Comparison of ENCODE assay signal across 27 mouse cellular contexts in the genomic region with DNA sequence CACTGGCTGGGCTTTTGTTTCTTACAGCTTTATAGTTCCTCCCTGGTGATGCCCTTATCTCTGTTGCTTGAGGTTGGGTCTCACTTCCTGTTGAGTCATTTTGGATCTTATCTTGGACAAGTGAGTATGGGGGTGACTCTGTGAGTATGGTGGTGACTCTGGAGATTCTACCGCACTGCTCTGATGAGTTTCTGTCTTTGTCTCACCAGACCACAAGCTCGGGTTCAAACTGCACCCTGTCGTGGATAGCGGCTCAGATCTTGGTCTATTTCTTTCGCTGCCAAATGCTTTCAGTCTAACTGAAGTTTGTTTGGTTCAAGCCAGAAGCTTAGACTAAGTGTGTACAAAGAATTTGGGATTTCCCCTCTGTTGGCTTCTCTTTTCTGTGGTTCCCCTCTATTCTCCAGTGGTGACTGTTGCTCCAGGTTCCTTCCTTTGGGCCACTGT. TPM values are rescaled to one million over a fixed set of nuclear protein-coding genes. Genes with fewer than 3 reads are reported as not detected.
DNase-seq lines count a peak whose midpoint lies in the region; ATAC-seq and TF ChIP-seq lines count a peak whose summit lies in the region.
"Had no signal": no experiment of that assay in that cellular context is flagged by ENCODE, and none has a peak within 500 bp of the region (broad histone marks: within the 10 kb centered on the region; RNA-seq: fewer than 3 reads in every experiment).

No protein-coding gene starts in this region.

- peak overlapping the region; percentile 21; the same call in 1 of the 2 replicates for H3K27ac ChIP-seq in testis, adult 2 months (ENCODE audit: control insufficient read depth, insufficient read depth, low read depth, low read length)
- H3K27ac ChIP-seq in MEL (ENCODE audit: control insufficient read depth, low read depth, low read length) = peak overlapping the region; percentile 88
- H3K27ac ChIP-seq: embryonic facial prominence, embryonic 10.5 days; forebrain, embryonic 15.5 days; hindbrain, embryonic 14.5 days; liver, embryonic 13.5 days; neural tube, embryonic 12.5 days had no signal

- no peak for TF ChIP-seq POLR2A in testis, adult 2 months (IDR thresholded peaks at IDR 0.05; ENCODE audit: control insufficient read depth, low read depth, low read length)
- TF ChIP-seq POLR2A in MEL (IDR thresholded peaks at IDR 0.05; ENCODE audit: control insufficient read depth in 1 of 2, insufficient read depth in 1 of 2, low read depth in 1 of 2, low read length in 2 of 2, poor library complexity in 1 of 2) = no peak

- TF ChIP-seq EP300 in MEL (IDR thresholded peaks at IDR 0.05; ENCODE audit: low read depth in 1 of 2, low read length in 2 of 2) = peak; percentile 91 to 97

- no peak for TF ChIP-seq CTCF in testis, adult 2 months (IDR thresholded peaks at IDR 0.05; ENCODE audit: control insufficient read depth, insufficient read depth, insufficient replicate concordance, low read depth, low read length)
- no peak for TF ChIP-seq CTCF in MEL (IDR thresholded peaks at IDR 0.05 in 2 of 3, conservative IDR thresholded peaks at IDR 0.05 in 1 of 3; ENCODE audit: control insufficient read depth in 1 of 3, insufficient read depth in 1 of 3, low read depth in 2 of 3, low read length in 3 of 3, poor library complexity in 1 of 3, severe bottlenecking in 1 of 3)

- H3K4me3 ChIP-seq in testis, adult 2 months (ENCODE audit: control insufficient read depth, low read depth, low read length) = no peak overlapping the region
- peak overlapping the region; percentile 27 to 46 for H3K4me3 ChIP-seq in MEL (ENCODE audit: control insufficient read depth in 1 of 2, insufficient read depth in 1 of 2, low read depth in 2 of 2, low read length in 2 of 2)
- H3K4me3 ChIP-seq: embryonic facial prominence, embryonic 10.5 days; erythroblast, embryonic 14.5 days; forebrain, embryonic 15.5 days; liver, embryonic 13.5 days; neural tube, embryonic 12.5 days had no signal

- no peaks in the 10 kb centered on the region for H3K27me3 ChIP-seq in testis, adult 2 months (ENCODE audit: control insufficient read depth, insufficient read depth, low read length)
- H3K27me3 ChIP-seq in MEL (ENCODE audit: control insufficient read depth in 1 of 2, insufficient read depth in 2 of 2, low read length in 2 of 2) = no peaks in the 10 kb centered on the region
- H3K27me3 ChIP-seq: forebrain, embryonic 15.5 days; liver, embryonic 13.5 days; neural tube, embryonic 12.5 days had no signal

- no peaks in the 10 kb centered on the region for H3K9me3 ChIP-seq in MEL (replicated peaks; ENCODE audit: insufficient read depth, low read length)
- H3K9me3 ChIP-seq: embryonic facial prominence, embryonic 10.5 days; forebrain, embryonic 15.5 days; liver, embryonic 13.5 days; neural tube, embryonic 12.5 days had no signal

- H3K36me3 ChIP-seq in testis, adult 2 months (ENCODE audit: control insufficient read depth, insufficient read depth, low read length) = no peaks in the 10 kb centered on the region
- H3K36me3 ChIP-seq in MEL (ENCODE audit: control insufficient read depth in 1 of 2, insufficient read depth in 2 of 2, low read length in 2 of 2) = peaks cover 0 to 14% of the 10 kb centered on the region in 2 experiments; a peak in 2 of 4 replicates
- H3K36me3 ChIP-seq: embryonic facial prominence, embryonic 10.5 days; forebrain, embryonic 15.5 days; liver, embryonic 13.5 days; neural tube, embryonic 12.5 days had no signal

- peak overlapping the region; percentile 50 for H3K9ac ChIP-seq in MEL (ENCODE audit: control insufficient read depth, low read depth, low read length, poor library complexity, severe bottlenecking)
- H3K9ac ChIP-seq: forebrain, embryonic 15.5 days; hindbrain, embryonic 14.5 days; liver, embryonic 13.5 days; neural tube, embryonic 12.5 days had no signal

- DNase-seq in testis, postnatal 14 days (ENCODE audit: low spot score) = no peak
- DNase-seq in MEL (ENCODE audit: low read depth, low spot score) = peak; percentile 82
- peak; percentile 71 to 82 for DNase-seq in natural killer cell, adult 2 months (ENCODE audit: low spot score in 2 of 2)
- no peak for DNase-seq in lung, postnatal 14 days
- no peak for DNase-seq in cerebellum, postnatal 25 days
- no peak for DNase-seq in gastrocnemius, postnatal 4 days (ENCODE audit: low spot score in 2 of 2)
- DNase-seq: cerebellum, postnatal 14 days; heart, adult 18-20 months; kidney, adult 2 months; kidney, postnatal 14 days; liver, embryonic 13.5 days; right cerebral cortex, postnatal 25 days had no signal

- no peaks in the 10 kb centered on the region for H3K4me1 ChIP-seq in testis, adult 2 months (ENCODE audit: control insufficient read depth, insufficient read depth, low read length)
- peaks cover 8 to 18% of the 10 kb centered on the region in 2 experiments for H3K4me1 ChIP-seq in MEL (ENCODE audit: control insufficient read depth in 1 of 2, insufficient read depth in 2 of 2, low read length in 2 of 2)
- H3K4me1 ChIP-seq: embryonic facial prominence, embryonic 10.5 days; forebrain, embryonic 15.5 days; liver, embryonic 13.5 days; neural tube, embryonic 12.5 days had no signal

- no peak for TF ChIP-seq RAD21 in MEL (IDR thresholded peaks at IDR 0.05; ENCODE audit: low read depth, low read length)

- H3K79me2 ChIP-seq in MEL (ENCODE audit: control insufficient read depth, insufficient read depth, low read length, poor library complexity) = no peaks in the 10 kb centered on the region

- peak; percentile 58 to 93 for ATAC-seq in hematopoietic stem cell, adult 5-6 weeks (replicated peaks in 1 of 2; ENCODE audit: insufficient read depth in 1 of 2, low FRiP score in 2 of 2, low TSS enrichment in 1 of 2, low read depth in 1 of 2, poor library complexity in 2 of 2, severe bottlenecking in 2 of 2)
- ATAC-seq: forebrain, embryonic 15.5 days; midbrain, embryonic 16.5 days had no signal

TF ChIP-seq in MEL, 35 proteins besides CTCF, POLR2A, EP300 and RAD21:
- 0 out of 2 replicates have a peak, but pooled peaks have one; percentile 50 for TF ChIP-seq HCFC1 (IDR thresholded peaks at IDR 0.05; ENCODE audit: low read depth, low read length)
- 0 out of 2 replicates have a peak, but pooled peaks have one; percentile 15 for TF ChIP-seq ELF1 (IDR thresholded peaks at IDR 0.05; ENCODE audit: low read depth, low read length)
- TF ChIP-seq ETS1 (IDR thresholded peaks at IDR 0.05; ENCODE audit: low read depth, low read length) = peak; percentile 90
- no peak for TF ChIP-seq MXI1 (IDR thresholded peaks at IDR 0.05; ENCODE audit: low read depth, low read length)
- TF ChIP-seq GATA1 (IDR thresholded peaks at IDR 0.05; ENCODE audit: low read depth, low read length) = peak; percentile 99
- peak; percentile 88; the same call in 1 of the 2 replicates for TF ChIP-seq UBTF (IDR thresholded peaks at IDR 0.05; ENCODE audit: borderline replicate concordance, insufficient read depth, low read depth, low read length)
- TF ChIP-seq MAX (IDR thresholded peaks at IDR 0.05; ENCODE audit: low read length) = no peak
- TF ChIP-seq TBP (IDR thresholded peaks at IDR 0.05; ENCODE audit: low read depth, low read length) = peak; percentile 96
- peak; percentile 11; the same call in 1 of the 2 replicates for TF ChIP-seq MAFK (IDR thresholded peaks at IDR 0.05; ENCODE audit: borderline replicate concordance, low read depth, low read length)
- TF ChIP-seq TCF12 (IDR thresholded peaks at IDR 0.05; ENCODE audit: low read depth, low read length) = peak; percentile 80
- TF ChIP-seq MAZ (IDR thresholded peaks at IDR 0.05; ENCODE audit: low read depth, low read length) = peak; percentile 80; the same call in 1 of the 2 replicates
- TF ChIP-seq NELFE (IDR thresholded peaks at IDR 0.05; ENCODE audit: low read depth, low read length) = no peak
- no peak for TF ChIP-seq USF1 (IDR thresholded peaks at IDR 0.05; ENCODE audit: low read depth, low read length)
- peak; percentile 82 for TF ChIP-seq RCOR1 (IDR thresholded peaks at IDR 0.05; ENCODE audit: low read depth, low read length)
- TF ChIP-seq MYC (IDR thresholded peaks at IDR 0.05; ENCODE audit: low read depth, low read length) = no peak
- TF ChIP-seq JUND (IDR thresholded peaks at IDR 0.05; ENCODE audit: low read depth, low read length) = peak; percentile 93
- peak; percentile 62; the same call in 1 of the 2 replicates for TF ChIP-seq SIN3A (IDR thresholded peaks at IDR 0.05; ENCODE audit: low read length)
- TF ChIP-seq ZNF384 (IDR thresholded peaks at IDR 0.05; ENCODE audit: low read depth, low read length) = 0 out of 2 replicates have a peak, but pooled peaks have one; percentile 8
TF ChIP-seq in MEL: peak in this region for 13.

RNA-seq across cellular contexts. Expression of gene Ccl5, which starts 19.9 kb away (rescaled TPM):
- polyA plus RNA-seq in testis, adult 2 months (2012; rRNA removed) = 2.3 and 3.5 TPM in 2 replicates
- total RNA-seq in MEL (2012; rRNA removed) = not detected in 2 replicates
- polyA plus RNA-seq in MEL (2012; ENCODE audit: insufficient read depth in 1 of 2, insufficient read length in 2 of 2, low read depth in 1 of 2, low replicate concordance in 2 of 2, missing spikeins in 1 of 2) = under 1 TPM in 1 of 2 experiments, not detected in 1; 0.56 TPM
- 4.7 and 5.3 TPM in 2 replicates for total RNA-seq in hematopoietic stem cell, adult 5-6 weeks (2017)
- not detected for total RNA-seq in gastrocnemius, postnatal 4 days (2021)
- total RNA-seq: gastrocnemius, adult 18-20 months had no signal
- polyA plus RNA-seq: embryonic facial prominence, embryonic 10.5 days; erythroblast, embryonic 14.5 days; forebrain, embryonic 15.5 days; hindbrain, embryonic 14.5 days; limb, embryonic 11.5 days; midbrain, embryonic 16.5 days; neural tube, embryonic 12.5 days had no signal

RNA-seq across cellular contexts. Expression of gene Ccl9, which starts 28.2 kb away (rescaled TPM):
- 0.14 and 0.55 TPM in 2 replicates for polyA plus RNA-seq in testis, adult 2 months (2012; rRNA removed)
- total RNA-seq in MEL (2012; rRNA removed) = 0.33 and 0.62 TPM in 2 replicates
- polyA plus RNA-seq in MEL (2012; ENCODE audit: insufficient read depth in 1 of 2, insufficient read length in 2 of 2, low read depth in 1 of 2, low replicate concordance in 2 of 2, missing spikeins in 1 of 2) = 1 to 10 TPM in 1 of 2 experiments, not detected in 1; 1.7 TPM
- 37.3 and 43.8 TPM in 2 replicates for total RNA-seq in hematopoietic stem cell, adult 5-6 weeks (2017)
- 1 to 10 TPM; 4.0 to 4.9 TPM for total RNA-seq in gastrocnemius, postnatal 4 days (2021)
- polyA plus RNA-seq: erythroblast, embryonic 14.5 days had no signal

RNA-seq across cellular contexts. Expression of gene Heatr9, which starts 28.2 kb away (rescaled TPM):
- 8.7 and 10.8 TPM in 2 replicates for polyA plus RNA-seq in testis, adult 2 months (2012; rRNA removed)
- total RNA-seq in MEL (2012; rRNA removed) = not detected in 2 replicates
- polyA plus RNA-seq in MEL (2012; ENCODE audit: insufficient read depth in 1 of 2, insufficient read length in 2 of 2, low read depth in 1 of 2, low replicate concordance in 2 of 2, missing spikeins in 1 of 2) = not detected
- total RNA-seq in hematopoietic stem cell, adult 5-6 weeks (2017) = not detected in 2 replicates
- not detected for total RNA-seq in gastrocnemius, postnatal 4 days (2021)
- total RNA-seq: adrenal gland, postnatal 4 days; gastrocnemius, adult 18-20 months; left cerebral cortex, adult 8-10 months; megakaryocyte-erythroid progenitor cell, adult 5-6 weeks had no signal
- polyA plus RNA-seq: C2C12; embryonic facial prominence, embryonic 10.5 days; erythroblast, embryonic 14.5 days; forebrain, embryonic 15.5 days; hindbrain, embryonic 14.5 days; limb, embryonic 11.5 days; liver, embryonic 13.5 days; lung, embryonic 16.5 days; midbrain, embryonic 16.5 days; neural tube, embryonic 12.5 days had no signal

RNA-seq across cellular contexts. Expression of gene Ccl6, which starts 42.7 kb away (rescaled TPM):
- 0.14 and 0.65 TPM in 2 replicates for polyA plus RNA-seq in testis, adult 2 months (2012; rRNA removed)
- total RNA-seq in MEL (2012; rRNA removed) = not detected in 2 replicates
- polyA plus RNA-seq in MEL (2012; ENCODE audit: insufficient read depth in 1 of 2, insufficient read length in 2 of 2, low read depth in 1 of 2, low replicate concordance in 2 of 2, missing spikeins in 1 of 2) = not detected
- 6.3 and 33.4 TPM in 2 replicates for total RNA-seq in hematopoietic stem cell, adult 5-6 weeks (2017)
- total RNA-seq in gastrocnemius, postnatal 4 days (2021) = 1 to 10 TPM; 2.9 to 3.7 TPM
- polyA plus RNA-seq: C2C12; erythroblast, embryonic 14.5 days had no signal

Comparison
In these comparisons a context has a peak if more than half of its experiments do, and no peak if none do; other contexts are left out.
1. DNase-seq: peak in MEL (single experiment) and natural killer cell, adult 2 months (2 of 2); none in testis, postnatal 14 days (single experiment), lung, postnatal 14 days (single experiment), cerebellum, postnatal 25 days (0 of 2) and gastrocnemius, postnatal 4 days (0 of 2).